Mouse (Mus musculus): ENCODE results near the gene Slc44a1. TPM values are rescaled to one million over a fixed set of nuclear protein-coding genes. Genes with fewer than 3 reads are reported as not detected.

The Slc44a1 gene
- polyA plus RNA-seq (2012; ENCODE audit: low replicate concordance) = 3.1 and 3.6 TPM in 2 replicates

GRCm38 (mm10) chr4:53440010-53440815 lies at the start of gene Slc44a1:
Slc44a1 (plus strand) TSS chr4:53440413.

DNA sequence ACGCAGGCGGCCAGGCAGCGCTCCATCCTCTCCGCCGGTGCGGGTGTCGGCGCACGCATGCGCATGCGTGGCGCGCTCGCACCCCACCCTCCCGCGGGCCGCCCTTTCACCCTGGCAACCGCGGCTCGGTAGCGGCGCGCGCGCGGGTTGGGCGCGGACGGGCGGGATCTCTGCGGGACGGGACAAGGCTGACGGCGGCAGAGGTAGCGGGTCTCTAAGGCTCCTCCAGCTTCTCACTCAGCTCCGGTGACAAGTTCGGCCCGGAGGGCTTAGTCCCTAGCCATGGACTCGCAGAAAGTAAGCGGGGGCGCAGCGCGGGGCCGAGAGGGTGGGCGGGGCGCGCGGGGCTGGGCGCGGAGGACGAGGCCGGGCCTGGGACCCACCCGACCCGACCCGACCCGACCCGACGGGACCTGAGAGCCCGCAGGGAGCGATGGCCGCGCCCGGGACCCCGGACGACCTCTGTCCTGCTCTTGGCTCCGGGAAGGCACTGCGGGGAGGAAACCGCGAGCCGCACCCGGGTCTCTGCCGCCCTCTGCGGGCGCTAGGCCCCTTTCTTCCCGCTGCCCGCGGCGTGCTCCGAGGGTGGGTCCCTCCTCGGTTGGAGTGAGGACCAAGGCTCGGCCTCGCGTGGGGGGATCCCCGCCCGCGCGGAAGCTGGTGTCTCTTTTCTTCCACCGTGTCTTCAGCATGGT lies 191.2 kb downstream of the Slc44a1 start, which contains the start of gene Fsd1l:
Fsd1l (plus strand) TSS at position 156 of the 695 bp plus-strand sequence.

Other genes starting within 250 kb of the Slc44a1 start
- 0.02 and 0.47 TPM in 2 replicates for gene Fsd1l, start 191.1 kb downstream of the Slc44a1 start, polyA plus RNA-seq (2012; ENCODE audit: low replicate concordance)

Measured in leukemia stem cell, adult 10-12 weeks (primary cell).